Mouse (Mus musculus): Measurements from ENCODE around the gene Itga4.

- no peak for TF ChIP-seq CTCF (IDR thresholded peaks at IDR 0.05; ENCODE audit: insufficient read depth, low read depth, low read length)
- TF ChIP-seq POLR2A (IDR thresholded peaks at IDR 0.05; ENCODE audit: insufficient read depth, low read depth, low read length), result no peak
Observed at GRCm38 (mm10) chr2:79302398-79302797, 47.2 kb downstream of the Itga4 start.
